Mouse (Mus musculus) erythroblast, embryonic 14.5 days (primary cell): Measurements from ENCODE around the gene Lhpp. TPM values are rescaled to one million over a fixed set of nuclear protein-coding genes. Genes with fewer than 3 reads are reported as not detected.

Source experiments
- H3K27me3 ChIP-seq: 2 replicates; pipeline ENCODE4 v1.6.1; 2012; ENCODE audit warnings: inconsistent platforms; ENCODE audit not compliant: control insufficient read depth
- H3K36me3 ChIP-seq: 2 replicates; pipeline ENCODE4 v1.6.1; 2012; ENCODE audit warnings: mild to moderate bottlenecking, inconsistent platforms; ENCODE audit not compliant: control insufficient read depth
- H3K4me1 ChIP-seq: 2 replicates; pipeline ENCODE4 v1.6.1; 2012; ENCODE audit warnings: inconsistent platforms; ENCODE audit not compliant: control insufficient read depth
- H3K4me3 ChIP-seq: replicated peaks from 2 replicates; pipeline ENCODE3; 2012; ENCODE audit warnings: moderate library complexity, mild to moderate bottlenecking, inconsistent platforms
- H3K9me3 ChIP-seq: 2 replicates; pipeline ENCODE4 v1.6.1; 2012; ENCODE audit warnings: low read length, inconsistent platforms, mixed read lengths; ENCODE audit not compliant: control insufficient read depth
- GATA1 ChIP-seq: IDR thresholded peaks from 2 replicates; pipeline ENCODE4 v1.6.1; 2012; ENCODE audit warnings: low read length, inconsistent platforms, mixed read lengths
- TAL1 ChIP-seq: IDR thresholded peaks from 3 replicates; pipeline ENCODE4 v1.6.1; 2012; ENCODE audit warnings: low read length, inconsistent platforms, mixed read lengths
- polyA plus RNA-seq: library from polyadenylated mRNA; stranded (reverse); fragments of >175 nt; gene quantifications from 2 replicates; pipeline ENCODE4 v1.2.3, GENCODE M21; 2012

Lhpp gene
- polyA plus RNA-seq, 1 experiment = 0.12 TPM

DNA sequence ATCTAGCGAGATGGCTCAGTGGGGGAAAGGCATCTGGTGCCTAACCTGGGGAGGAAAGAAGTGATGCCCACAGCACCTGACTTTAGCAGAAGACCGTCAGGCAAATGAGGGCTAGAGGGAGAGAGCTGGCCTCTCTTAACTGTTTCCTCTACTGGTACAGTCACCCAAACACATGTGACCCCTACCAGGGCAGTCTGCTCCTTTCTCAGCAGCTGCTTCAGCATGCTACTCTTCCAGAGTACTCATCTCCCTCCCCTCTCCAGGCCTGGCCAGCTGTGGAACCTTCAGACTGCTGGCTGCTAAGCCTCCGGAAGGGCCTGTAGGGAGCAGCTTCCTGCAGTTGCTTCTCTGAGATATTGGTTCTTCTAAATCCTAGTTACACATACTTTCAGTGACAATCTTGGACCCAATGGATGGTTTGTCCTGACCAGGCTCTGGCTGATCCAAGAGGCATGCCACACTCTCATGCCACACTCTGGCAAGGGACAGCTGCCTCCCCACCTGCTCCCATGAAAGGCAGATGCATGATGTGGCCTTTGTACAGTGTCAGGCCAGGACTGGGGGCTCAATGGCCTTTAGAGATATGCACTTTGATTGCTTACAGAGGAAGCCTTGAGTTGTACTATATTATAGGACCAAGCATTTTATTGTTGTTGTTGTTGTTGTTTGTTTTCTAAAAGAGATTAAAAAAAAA is 137.8 kb downstream of the Lhpp start:
- Histone ChIP-seq H3K27me3 (no peaks in the 10 kb centered on the region), H3K4me1 (peaks cover 57% of the 10 kb centered on the region), H3K4me3 (no peak overlapping the region), H3K9me3 (no peaks in the 10 kb centered on the region), H3K36me3 (peaks cover 83% of the 10 kb centered on the region)
- TF ChIP-seq GATA1 = no peak
- TF ChIP-seq TAL1 = no peak

DNA sequence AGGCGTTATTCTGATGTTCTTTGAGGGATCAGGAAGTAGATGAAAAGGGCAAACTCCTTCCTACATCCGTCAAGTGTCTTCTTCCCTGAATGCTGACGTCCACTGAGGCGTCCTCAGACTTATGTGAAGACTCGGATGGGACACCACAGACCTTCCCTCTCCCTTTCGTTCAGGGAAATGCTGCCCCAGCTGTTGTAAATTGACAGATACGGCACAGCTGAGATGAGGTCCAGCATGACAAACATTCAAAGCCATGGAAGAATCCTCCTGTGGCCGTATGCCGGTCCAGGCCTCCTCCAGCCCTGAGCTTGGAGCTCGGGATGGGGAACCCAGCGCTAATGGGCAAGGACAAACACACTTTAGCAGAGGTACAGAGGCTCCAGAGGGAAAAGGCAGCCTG is 139.1 kb downstream of the Lhpp start:
- Histone ChIP-seq H3K36me3 (peaks cover 94% of the 10 kb centered on the region), H3K4me1 (peaks cover 68% of the 10 kb centered on the region), H3K27me3 (no peaks in the 10 kb centered on the region), H3K9me3 (no peaks in the 10 kb centered on the region), H3K4me3 (no peak overlapping the region)
- TF ChIP-seq GATA1 (no peak), TAL1 (no peak)

- Histone ChIP-seq H3K27me3 (no peaks in the 10 kb centered on the region), H3K4me1 (peaks cover 74% of the 10 kb centered on the region), H3K36me3 (peaks cover 100% of the 10 kb centered on the region), H3K9me3 (no peaks in the 10 kb centered on the region), H3K4me3 (no peak overlapping the region)
- TF ChIP-seq GATA1 (no peak), TAL1 (no peak)
Measured at GRCm38 (mm10) chr7:132751716-132752115, 141.3 kb downstream of the Lhpp start.

- H3K4me1 ChIP-seq = peaks cover 73% of the 10 kb centered on the region
- peaks cover 100% of the 10 kb centered on the region for H3K36me3 ChIP-seq
- no peak for TF ChIP-seq TAL1
- no peak for TF ChIP-seq GATA1
Measured at GRCm38 (mm10) chr7:132753518-132754388, 143.3 kb downstream of the Lhpp start.

GRCm38 (mm10) chr7:132754389-132754750 is 143.9 kb downstream of the Lhpp start:
- H3K27me3 ChIP-seq = no peaks in the 10 kb centered on the region
- no peak for TF ChIP-seq GATA1
- TF ChIP-seq TAL1 = no peak
- peaks cover 100% of the 10 kb centered on the region for H3K36me3 ChIP-seq
- H3K4me3 ChIP-seq = no peak overlapping the region
- no peaks in the 10 kb centered on the region for H3K9me3 ChIP-seq
- peaks cover 71% of the 10 kb centered on the region for H3K4me1 ChIP-seq

More at GRCm38 (mm10) chr7:132753518-132754388, 143.3 kb downstream of the Lhpp start:
- no peak overlapping the region for H3K4me3 ChIP-seq
- no peaks in the 10 kb centered on the region for H3K9me3 ChIP-seq
- H3K27me3 ChIP-seq = no peaks in the 10 kb centered on the region

Other genes with a start within 250 kb of the Lhpp start
- 0.05 and 0.09 TPM in 2 replicates for gene Oat, start 34.2 kb upstream of the Lhpp start, polyA plus RNA-seq
- gene Nkx1-2, start 11.0 kb upstream of the Lhpp start, polyA plus RNA-seq = not detected in 2 replicates
- 21.4 and 23.3 TPM in 2 replicates for gene Fam53b, start 203.2 kb downstream of the Lhpp start, polyA plus RNA-seq
- gene Eef1akmt2, start 242.0 kb downstream of the Lhpp start, polyA plus RNA-seq = 0.45 and 0.72 TPM in 2 replicates
- 0.22 and 0.24 TPM in 2 replicates for gene Abraxas2, start 248.6 kb downstream of the Lhpp start, polyA plus RNA-seq